Mouse (Mus musculus): ENCODE data around the gene Med13l. TPM values are rescaled to one million over a fixed set of nuclear protein-coding genes. Genes with fewer than 3 reads are reported as not detected.

Med13l gene
- polyA plus RNA-seq, 1 experiment, result 10.7 TPM

GRCm38 (mm10) chr5:118614571-118614981 is 54.1 kb downstream of the Med13l start:
- no peak overlapping the region for H3K27ac ChIP-seq (ENCODE audit: insufficient read depth, low read depth, low read length)
- no peaks in the 10 kb centered on the region for H3K27me3 ChIP-seq (replicated peaks; ENCODE audit: control insufficient read depth, insufficient read depth, low read length)
- H3K4me1 ChIP-seq (ENCODE audit: control insufficient read depth, insufficient read depth, low read length), result peaks cover 18% of the 10 kb centered on the region
- H3K36me3 ChIP-seq (ENCODE audit: control insufficient read depth, insufficient read depth, low read length), result no peaks in the 10 kb centered on the region
- 34% methylated on average over 2 of the region's 2 CpGs for WGBS
- DNase-seq, result peak; percentile 50
- H3K4me3 ChIP-seq (ENCODE audit: insufficient read depth, low read depth, low read length), result no peak overlapping the region
- TF ChIP-seq CTCF (conservative IDR thresholded peaks at IDR 0.05; ENCODE audit: insufficient read depth, insufficient read length, low read depth, low read length), result no peak
- no peak for TF ChIP-seq POLR2A (IDR thresholded peaks at IDR 0.05; ENCODE audit: low read depth, low read length)

GRCm38 (mm10) chr5:118618963-118619610 is 58.6 kb downstream of the Med13l start:
- TF ChIP-seq POLR2A (IDR thresholded peaks at IDR 0.05; ENCODE audit: low read depth, low read length) (no peak), CTCF (conservative IDR thresholded peaks at IDR 0.05; ENCODE audit: insufficient read depth, insufficient read length, low read depth, low read length) (no peak)
- no peaks in the 10 kb centered on the region for H3K36me3 ChIP-seq (ENCODE audit: control insufficient read depth, insufficient read depth, low read length)
- H3K27ac ChIP-seq (ENCODE audit: insufficient read depth, low read depth, low read length), result no peak overlapping the region
- no peak overlapping the region for H3K4me3 ChIP-seq (ENCODE audit: insufficient read depth, low read depth, low read length)
- DNase-seq, result peak; percentile 29
- WGBS, result 56% methylated on average over 12 of the region's 12 CpGs
- H3K4me1 ChIP-seq (ENCODE audit: control insufficient read depth, insufficient read depth, low read length), result peaks cover 14% of the 10 kb centered on the region
- no peaks in the 10 kb centered on the region for H3K27me3 ChIP-seq (replicated peaks; ENCODE audit: control insufficient read depth, insufficient read depth, low read length)

- peak; percentile 25 for DNase-seq
- Histone ChIP-seq H3K27ac (ENCODE audit: insufficient read depth, low read depth, low read length) (no peak overlapping the region), H3K4me1 (ENCODE audit: control insufficient read depth, insufficient read depth, low read length) (peaks cover 11% of the 10 kb centered on the region), H3K27me3 (replicated peaks; ENCODE audit: control insufficient read depth, insufficient read depth, low read length) (no peaks in the 10 kb centered on the region), H3K4me3 (ENCODE audit: insufficient read depth, low read depth, low read length) (no peak overlapping the region), H3K36me3 (ENCODE audit: control insufficient read depth, insufficient read depth, low read length) (no peaks in the 10 kb centered on the region)
- 53% methylated on average over 7 of the region's 7 CpGs for WGBS
- TF ChIP-seq CTCF (conservative IDR thresholded peaks at IDR 0.05; ENCODE audit: insufficient read depth, insufficient read length, low read depth, low read length) (no peak), POLR2A (IDR thresholded peaks at IDR 0.05; ENCODE audit: low read depth, low read length) (no peak)
Measured at GRCm38 (mm10) chr5:118619801-118620200, 59.3 kb downstream of the Med13l start.

- Histone ChIP-seq H3K27ac (ENCODE audit: insufficient read depth, low read depth, low read length) (no peak overlapping the region), H3K36me3 (ENCODE audit: control insufficient read depth, insufficient read depth, low read length) (no peaks in the 10 kb centered on the region), H3K27me3 (replicated peaks; ENCODE audit: control insufficient read depth, insufficient read depth, low read length) (no peaks in the 10 kb centered on the region), H3K4me3 (ENCODE audit: insufficient read depth, low read depth, low read length) (no peak overlapping the region), H3K4me1 (ENCODE audit: control insufficient read depth, insufficient read depth, low read length) (peaks cover 11% of the 10 kb centered on the region)
- DNase-seq, result peak; percentile 14
- TF ChIP-seq CTCF (conservative IDR thresholded peaks at IDR 0.05; ENCODE audit: insufficient read depth, insufficient read length, low read depth, low read length), result no peak
- 85% methylated on average over 7 of the region's 7 CpGs for WGBS
Measured at GRCm38 (mm10) chr5:118620330-118620910, 59.9 kb downstream of the Med13l start.

GRCm38 (mm10) chr5:118621877-118622276 is 61.4 kb downstream of the Med13l start:
- H3K4me1 ChIP-seq (ENCODE audit: control insufficient read depth, insufficient read depth, low read length), result peaks cover 11% of the 10 kb centered on the region
- H3K27me3 ChIP-seq (replicated peaks; ENCODE audit: control insufficient read depth, insufficient read depth, low read length), result no peaks in the 10 kb centered on the region
- TF ChIP-seq CTCF (conservative IDR thresholded peaks at IDR 0.05; ENCODE audit: insufficient read depth, insufficient read length, low read depth, low read length) (no peak), POLR2A (IDR thresholded peaks at IDR 0.05; ENCODE audit: low read depth, low read length) (no peak)
- no peak for DNase-seq
- WGBS, result 74% methylated on average over 4 of the region's 4 CpGs
- no peaks in the 10 kb centered on the region for H3K36me3 ChIP-seq (ENCODE audit: control insufficient read depth, insufficient read depth, low read length)
- H3K27ac ChIP-seq (ENCODE audit: insufficient read depth, low read depth, low read length), result no peak overlapping the region
- no peak overlapping the region for H3K4me3 ChIP-seq (ENCODE audit: insufficient read depth, low read depth, low read length)

- H3K4me1 ChIP-seq (ENCODE audit: control insufficient read depth, insufficient read depth, low read length), result peaks cover 13% of the 10 kb centered on the region
- 87% methylated on average over 5 of the region's 5 CpGs for WGBS
- DNase-seq, result no peak
- H3K36me3 ChIP-seq (ENCODE audit: control insufficient read depth, insufficient read depth, low read length), result no peaks in the 10 kb centered on the region
- no peak overlapping the region for H3K27ac ChIP-seq (ENCODE audit: insufficient read depth, low read depth, low read length)
- no peaks in the 10 kb centered on the region for H3K27me3 ChIP-seq (replicated peaks; ENCODE audit: control insufficient read depth, insufficient read depth, low read length)
- no peak overlapping the region for H3K4me3 ChIP-seq (ENCODE audit: insufficient read depth, low read depth, low read length)
- TF ChIP-seq CTCF (conservative IDR thresholded peaks at IDR 0.05; ENCODE audit: insufficient read depth, insufficient read length, low read depth, low read length) (no peak), POLR2A (IDR thresholded peaks at IDR 0.05; ENCODE audit: low read depth, low read length) (no peak)
Measured at GRCm38 (mm10) chr5:118622346-118622745, 61.9 kb downstream of the Med13l start.

GRCm38 (mm10) chr5:118623797-118624196 is 63.3 kb downstream of the Med13l start:
- no peaks in the 10 kb centered on the region for H3K27me3 ChIP-seq (replicated peaks; ENCODE audit: control insufficient read depth, insufficient read depth, low read length)
- no peak for DNase-seq
- no peaks in the 10 kb centered on the region for H3K36me3 ChIP-seq (ENCODE audit: control insufficient read depth, insufficient read depth, low read length)
- H3K4me3 ChIP-seq (ENCODE audit: insufficient read depth, low read depth, low read length), result no peak overlapping the region
- TF ChIP-seq POLR2A (IDR thresholded peaks at IDR 0.05; ENCODE audit: low read depth, low read length), result no peak
- H3K4me1 ChIP-seq (ENCODE audit: control insufficient read depth, insufficient read depth, low read length), result peaks cover 15% of the 10 kb centered on the region
- no peak overlapping the region for H3K27ac ChIP-seq (ENCODE audit: insufficient read depth, low read depth, low read length)
- WGBS, result 61% methylated on average over 5 of the region's 5 CpGs
